Mouse (Mus musculus): ENCODE results near the gene Mus81. TPM values are rescaled to one million over a fixed set of nuclear protein-coding genes. Genes with fewer than 3 reads are reported as not detected.

The Mus81 gene
- 40.4 and 43.2 TPM in 2 replicates for polyA plus RNA-seq (2015; fragmentation: Nextera tagmentation; extraction: Ambion mirVana)

GRCm38 (mm10) chr19:5487768-5488550, at the start of gene Mus81:
Gene Mus81, minus strand, starts transcription at chr19:5488402.
- WGBS, result under 1% methylated on average over 39 of the region's 39 CpGs
- peaks cover 46% of the 10 kb centered on the region for H3K36me3 ChIP-seq
- peak; percentile 50 for ATAC-seq (ENCODE audit: low read depth)
- peak within 1 kb of the TSS; percentile 87 for H3K4me2 ChIP-seq
- no peaks in the 10 kb centered on the region for H3K27me3 ChIP-seq
- no peaks in the 10 kb centered on the region for H3K9me3 ChIP-seq
- peaks cover 49% of the 10 kb centered on the region for H3K4me1 ChIP-seq (replicated peaks)
- H3K9ac ChIP-seq, result peak within 1 kb of the TSS; percentile 77
- peak within 1 kb of the TSS; percentile 55 for H3K4me3 ChIP-seq
- H3K27ac ChIP-seq (replicated peaks), result peak within 1 kb of the TSS; percentile 99

- H3K27me3 ChIP-seq, result peaks cover 34% of the 10 kb centered on the region
- H3K4me1 ChIP-seq (replicated peaks), result peaks cover 18% of the 10 kb centered on the region
- H3K9ac ChIP-seq, result no peak overlapping the region
- no peak overlapping the region for H3K27ac ChIP-seq (replicated peaks)
- 76% methylated on average over 8 of the region's 8 CpGs for WGBS
- H3K4me3 ChIP-seq, result no peak overlapping the region
- no peak for ATAC-seq (ENCODE audit: low read depth)
- H3K4me2 ChIP-seq, result no peak overlapping the region
- H3K36me3 ChIP-seq, result no peaks in the 10 kb centered on the region
- no peaks in the 10 kb centered on the region for H3K9me3 ChIP-seq
Observed at GRCm38 (mm10) chr19:5532520-5532919, 44.3 kb upstream of the Mus81 start.

DNA sequence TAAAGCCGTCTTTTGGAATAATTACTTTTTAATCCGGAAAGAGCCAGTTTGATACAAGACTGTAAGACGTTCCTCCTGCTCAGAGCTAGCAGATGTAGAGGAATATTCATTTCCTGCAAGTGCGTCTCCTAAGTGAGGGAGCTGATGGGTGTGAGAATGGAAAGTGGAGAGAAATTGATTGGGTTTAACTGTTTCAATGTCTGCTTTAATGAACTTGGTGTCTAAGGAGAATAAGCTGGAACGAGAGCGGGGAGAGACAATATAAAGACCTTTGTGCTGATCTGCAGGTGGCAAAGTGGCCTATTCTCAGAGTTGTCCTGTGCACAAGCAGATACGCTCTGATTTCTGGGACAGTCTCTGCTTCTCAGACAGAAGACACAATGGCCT, 41.9 kb upstream of the Mus81 start:
- ATAC-seq (ENCODE audit: low read depth), result no peak
- Histone ChIP-seq H3K36me3 (no peaks in the 10 kb centered on the region), H3K27ac (replicated peaks) (no peak overlapping the region), H3K27me3 (peaks cover 21% of the 10 kb centered on the region), H3K9ac (no peak overlapping the region), H3K4me2 (no peak overlapping the region), H3K9me3 (no peaks in the 10 kb centered on the region), H3K4me3 (no peak overlapping the region), H3K4me1 (replicated peaks) (peaks cover 18% of the 10 kb centered on the region)
- 26% methylated on average over 7 of the region's 7 CpGs for WGBS

DNA sequence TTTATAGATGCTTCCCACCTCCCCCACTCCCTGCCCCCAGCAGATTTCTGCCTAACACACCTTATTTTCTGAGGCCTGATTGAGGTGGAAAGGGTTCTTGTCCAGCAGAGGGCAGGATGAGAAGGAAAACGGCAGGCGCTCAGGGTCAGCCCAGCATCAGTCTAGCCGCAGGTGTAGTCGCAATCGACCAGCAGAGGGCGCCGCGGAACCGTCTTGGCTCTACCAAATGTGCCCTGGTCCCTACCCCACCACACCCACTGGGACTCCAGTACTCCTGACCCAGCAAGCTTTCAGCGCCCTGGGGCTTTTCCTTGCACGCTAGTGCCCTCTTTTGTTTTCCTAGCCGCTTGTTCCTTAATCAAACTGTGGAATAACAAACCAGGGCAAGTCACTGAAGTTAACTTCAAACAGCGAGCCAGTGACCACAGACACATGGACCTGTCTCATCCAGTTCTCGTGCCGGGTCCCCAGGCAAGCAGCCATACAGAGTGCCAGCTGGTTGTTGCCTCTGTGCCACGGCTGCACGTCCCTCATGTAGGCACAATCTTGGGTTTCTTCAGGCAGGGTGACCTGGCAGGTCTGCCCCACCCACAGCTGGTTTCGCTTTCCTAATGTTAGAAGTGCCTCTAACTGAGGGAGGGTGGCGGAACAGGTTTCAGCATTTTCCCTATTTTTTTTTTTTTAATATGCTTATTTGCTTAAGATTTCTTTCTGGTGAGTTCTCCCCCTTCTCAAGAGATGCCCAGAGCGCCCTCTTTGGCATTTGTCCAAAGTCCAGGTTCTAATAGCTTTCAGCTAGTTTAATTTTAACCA, 41.3 kb upstream of the Mus81 start:
- H3K27me3 ChIP-seq, result peaks cover 20% of the 10 kb centered on the region
- WGBS, result 16% methylated on average over 20 of the region's 20 CpGs
- no peak overlapping the region; the same call in 1 of the 2 replicates for H3K4me3 ChIP-seq
- H3K36me3 ChIP-seq, result no peaks in the 10 kb centered on the region
- no peak overlapping the region for H3K27ac ChIP-seq (replicated peaks)
- no peaks in the 10 kb centered on the region for H3K9me3 ChIP-seq
- peak overlapping the region; percentile 38 for H3K4me2 ChIP-seq
- peaks cover 18% of the 10 kb centered on the region for H3K4me1 ChIP-seq (replicated peaks)
- H3K9ac ChIP-seq, result no peak overlapping the region
- ATAC-seq (ENCODE audit: low read depth), result peak; percentile 93

DNA sequence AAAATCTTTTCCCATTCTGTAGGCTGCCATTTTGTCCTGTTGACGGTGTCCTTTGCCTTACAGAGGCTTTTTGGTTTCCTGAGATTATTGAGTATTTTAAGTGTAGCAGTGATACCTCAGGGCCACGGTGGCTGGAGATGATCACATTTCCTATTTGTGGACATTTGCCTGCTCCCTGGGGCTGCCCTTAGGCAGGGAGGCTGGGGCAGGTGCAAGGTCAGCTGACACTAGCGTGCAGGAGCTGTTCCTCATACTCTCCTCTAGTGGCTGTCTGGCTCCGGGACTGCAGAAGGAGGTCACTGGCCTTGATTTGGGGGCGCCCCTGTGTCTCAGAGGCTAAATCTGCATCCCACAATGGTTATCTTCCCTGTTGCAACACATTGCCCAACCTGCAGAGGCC, 37.0 kb upstream of the Mus81 start:
- Histone ChIP-seq H3K9ac (no peak overlapping the region), H3K4me1 (replicated peaks) (peaks cover 14% of the 10 kb centered on the region), H3K27me3 (no peaks in the 10 kb centered on the region; the same call in 1 of the 2 replicates), H3K4me3 (no peak overlapping the region), H3K36me3 (no peaks in the 10 kb centered on the region), H3K27ac (replicated peaks) (no peak overlapping the region), H3K4me2 (no peak overlapping the region), H3K9me3 (no peaks in the 10 kb centered on the region)
- 75% methylated on average over 5 of the region's 5 CpGs for WGBS
- ATAC-seq (ENCODE audit: low read depth), result no peak

GRCm38 (mm10) chr19:5518721-5519120, 30.5 kb upstream of the Mus81 start:
- Histone ChIP-seq H3K27me3 (no peaks in the 10 kb centered on the region), H3K36me3 (no peaks in the 10 kb centered on the region), H3K4me3 (no peak overlapping the region), H3K27ac (replicated peaks) (no peak overlapping the region), H3K9me3 (no peaks in the 10 kb centered on the region), H3K4me1 (replicated peaks) (no peaks in the 10 kb centered on the region), H3K4me2 (no peak overlapping the region), H3K9ac (no peak overlapping the region)
- WGBS, result 87% methylated on average over 3 of the region's 3 CpGs
- no peak for ATAC-seq (ENCODE audit: low read depth)

GRCm38 (mm10) chr19:5516906-5517505, 28.8 kb upstream of the Mus81 start:
- no peak overlapping the region for H3K9ac ChIP-seq
- H3K36me3 ChIP-seq, result no peaks in the 10 kb centered on the region
- ATAC-seq (ENCODE audit: low read depth), result no peak; the same call in 1 of the 2 replicates
- no peak overlapping the region for H3K4me2 ChIP-seq
- no peaks in the 10 kb centered on the region for H3K9me3 ChIP-seq
- no peak overlapping the region for H3K27ac ChIP-seq (replicated peaks)
- WGBS, result 74% methylated on average over 8 of the region's 8 CpGs
- no peak overlapping the region for H3K4me3 ChIP-seq
- H3K27me3 ChIP-seq, result no peaks in the 10 kb centered on the region
- H3K4me1 ChIP-seq (replicated peaks), result peaks cover 5% of the 10 kb centered on the region

GRCm38 (mm10) chr19:5515840-5516777, 27.9 kb upstream of the Mus81 start:
- 74% methylated on average over 7 of the region's 7 CpGs for WGBS
- no peak for ATAC-seq (ENCODE audit: low read depth)
- peaks cover 12% of the 10 kb centered on the region for H3K4me1 ChIP-seq (replicated peaks)
- no peak overlapping the region for H3K9ac ChIP-seq
- no peaks in the 10 kb centered on the region for H3K36me3 ChIP-seq
- no peaks in the 10 kb centered on the region for H3K27me3 ChIP-seq
- H3K9me3 ChIP-seq, result no peaks in the 10 kb centered on the region
- no peak overlapping the region for H3K4me3 ChIP-seq
- H3K27ac ChIP-seq (replicated peaks), result no peak overlapping the region
- no peak overlapping the region for H3K4me2 ChIP-seq

DNA sequence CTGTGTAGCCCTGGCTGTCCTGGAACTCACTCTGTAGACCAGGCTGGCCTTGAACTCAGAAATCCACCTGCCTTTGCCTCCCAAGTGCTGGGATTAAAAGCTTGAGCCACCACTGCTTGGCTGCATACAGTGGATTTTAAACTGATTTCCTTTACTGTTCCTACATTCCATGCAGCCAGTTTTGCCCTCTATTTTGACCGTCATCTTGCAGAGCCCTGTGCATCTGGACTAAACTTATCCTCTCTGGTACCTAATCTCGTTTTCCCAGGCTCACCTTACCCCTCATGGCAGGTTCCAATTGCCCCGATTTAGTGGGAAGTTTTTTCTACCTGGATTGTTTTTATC, 24.8 kb upstream of the Mus81 start:
- H3K27ac ChIP-seq (replicated peaks), result no peak overlapping the region
- H3K4me2 ChIP-seq, result no peak overlapping the region
- peaks cover 30% of the 10 kb centered on the region for H3K4me1 ChIP-seq (replicated peaks)
- no peaks in the 10 kb centered on the region for H3K9me3 ChIP-seq
- no peaks in the 10 kb centered on the region for H3K27me3 ChIP-seq
- no peak for ATAC-seq (ENCODE audit: low read depth)
- H3K9ac ChIP-seq, result no peak overlapping the region
- WGBS, result 93% methylated on average over 3 of the region's 3 CpGs
- H3K36me3 ChIP-seq, result no peaks in the 10 kb centered on the region
- H3K4me3 ChIP-seq, result no peak overlapping the region

DNA sequence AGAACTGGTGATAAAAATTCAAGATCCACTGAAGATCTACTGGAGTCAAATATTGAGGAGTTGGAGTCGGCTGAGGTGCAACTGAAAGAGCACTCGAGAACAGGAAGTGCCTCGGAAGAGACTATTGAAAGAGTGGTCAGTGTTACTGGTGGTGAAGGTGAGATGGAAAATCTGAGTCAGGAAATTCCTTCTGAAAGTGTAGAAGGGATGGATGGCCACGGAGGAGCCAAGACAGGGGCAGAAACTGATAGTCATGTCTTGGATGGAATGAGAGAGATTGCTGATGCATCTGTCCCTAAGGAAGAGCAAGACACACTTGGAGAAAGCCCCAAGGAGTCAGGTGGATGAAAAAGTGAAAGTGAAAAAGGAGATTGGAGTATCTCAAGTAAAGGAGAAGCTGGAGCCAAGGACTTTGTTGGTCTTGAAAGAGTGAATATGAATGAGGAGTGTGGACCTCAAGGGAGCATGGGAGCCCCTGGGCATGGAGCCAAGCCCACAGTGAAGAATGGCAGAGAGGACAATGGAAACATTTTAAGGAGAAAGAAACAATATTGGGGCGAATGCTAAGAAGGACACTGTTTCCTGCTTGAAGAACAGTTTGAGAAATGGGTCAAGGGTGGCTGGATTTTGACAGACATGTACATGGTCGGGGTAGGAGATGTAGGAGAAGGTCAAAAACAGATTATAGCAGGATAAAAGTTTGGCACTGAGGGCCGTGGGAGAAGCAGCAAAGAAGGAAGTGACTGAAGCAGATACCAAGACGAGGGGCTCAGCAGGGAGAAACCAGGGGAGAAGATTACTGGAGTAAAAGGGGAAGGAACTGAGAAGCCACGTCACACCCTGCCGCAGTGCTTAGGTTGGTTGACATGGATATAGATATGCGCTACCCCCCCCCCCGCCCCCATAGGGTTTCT, 24.1 kb upstream of the Mus81 start:
- 81% methylated on average over 12 of the region's 12 CpGs for WGBS
- ATAC-seq (ENCODE audit: low read depth), result no peak
- no peaks in the 10 kb centered on the region for H3K9me3 ChIP-seq
- no peak overlapping the region; the same call in 1 of the 2 replicates for H3K4me2 ChIP-seq
- peaks cover 30% of the 10 kb centered on the region for H3K4me1 ChIP-seq (replicated peaks)
- no peaks in the 10 kb centered on the region for H3K36me3 ChIP-seq
- H3K9ac ChIP-seq, result no peak overlapping the region
- no peak overlapping the region for H3K27ac ChIP-seq (replicated peaks)
- H3K27me3 ChIP-seq, result no peaks in the 10 kb centered on the region
- no peak overlapping the region for H3K4me3 ChIP-seq

Data from neural tube, embryonic 13.5 days (tissue).